Mouse (Mus musculus): ENCODE measurements around the gene Bmp8a.
"Not testable (repeated sequence)": the region's sequence is repeated elsewhere in the genome, so short reads cannot be mapped to it uniquely, and the experiment has no call there.

Bmp8a gene

DNA sequence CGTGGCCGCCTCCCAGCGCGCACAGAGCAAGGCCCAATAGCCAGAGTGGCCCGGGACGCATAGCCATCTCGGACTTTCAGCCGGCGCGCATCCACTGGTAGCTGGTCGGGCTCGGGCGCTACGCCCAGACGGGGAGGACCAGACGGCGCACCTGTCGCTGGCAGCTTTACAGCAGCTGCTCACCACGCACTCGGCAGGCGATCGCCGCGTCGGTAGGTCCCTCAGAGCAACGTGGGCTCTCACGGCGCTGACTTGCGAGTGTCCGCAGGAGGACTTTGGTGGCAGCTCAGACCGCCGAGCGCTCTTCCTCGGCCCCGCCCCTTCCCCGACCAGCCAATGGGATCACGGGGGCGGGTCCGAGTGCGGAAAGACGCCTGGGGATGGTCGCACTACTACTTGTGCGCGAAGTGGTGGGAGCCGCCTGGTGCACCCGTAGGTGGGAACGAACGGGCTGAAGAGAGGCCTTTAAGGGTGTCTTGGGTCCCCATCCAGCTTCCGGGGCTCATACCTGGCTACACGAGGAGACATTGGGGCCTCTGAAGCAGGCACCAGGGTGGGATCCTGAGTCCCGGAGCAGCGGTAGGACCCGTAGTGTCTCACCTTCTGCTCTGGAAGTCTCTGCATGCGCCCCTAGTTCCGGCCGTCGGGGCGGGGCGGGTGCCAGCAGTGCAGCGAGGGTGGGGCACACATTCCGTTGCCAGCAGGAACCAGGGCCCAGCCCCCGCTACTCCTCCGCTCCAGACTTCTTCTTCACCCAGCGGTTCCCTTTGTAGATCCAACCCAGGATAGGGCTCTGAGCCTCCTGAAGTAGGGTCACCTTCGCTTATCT, at the start of gene Bmp8a:
Bmp8a (minus strand) TSS at position 611 of the 829 bp plus-strand sequence.
- peak; percentile 76 for DNase-seq

DNA sequence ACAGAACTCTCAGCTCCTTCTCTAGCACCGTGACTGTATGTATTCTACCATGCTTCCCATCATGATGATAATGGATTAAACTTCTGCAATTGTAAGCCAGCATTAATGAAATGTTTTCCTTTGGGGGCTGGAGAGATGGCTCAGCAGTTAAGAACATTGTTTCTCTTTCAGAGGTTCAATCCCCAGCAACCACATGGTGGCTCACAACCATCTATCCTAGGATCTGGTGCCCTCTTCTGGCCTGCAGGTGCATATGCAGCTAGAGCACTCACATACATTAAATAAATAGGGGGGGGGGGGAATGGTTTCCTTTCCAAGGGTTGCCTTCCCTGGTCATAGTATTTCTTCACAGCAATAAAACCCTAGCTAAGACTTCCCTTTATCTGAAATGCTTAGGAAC, 49.1 kb upstream of the Bmp8a start:
- DNase-seq: peak; percentile 32

DNA sequence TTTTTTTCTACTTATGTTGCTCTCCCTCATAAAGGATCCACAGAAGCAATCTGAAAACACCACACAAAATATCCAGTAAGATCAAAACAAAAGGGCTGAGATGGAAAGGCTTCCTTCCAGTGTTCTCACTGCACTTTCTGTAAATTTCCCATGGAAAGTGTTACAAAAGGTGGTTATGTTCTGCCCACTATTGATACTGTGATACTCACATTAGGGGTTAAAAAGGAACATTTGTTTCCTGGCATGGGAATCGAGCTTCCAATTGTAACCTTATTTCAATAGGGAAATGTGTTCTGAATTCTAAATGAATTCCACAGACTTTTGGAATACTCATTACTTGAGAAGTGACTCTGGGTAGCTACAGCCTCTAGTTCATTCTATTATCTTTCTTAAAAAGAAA, 42.0 kb upstream of the Bmp8a start:
- no peak for DNase-seq

DNA sequence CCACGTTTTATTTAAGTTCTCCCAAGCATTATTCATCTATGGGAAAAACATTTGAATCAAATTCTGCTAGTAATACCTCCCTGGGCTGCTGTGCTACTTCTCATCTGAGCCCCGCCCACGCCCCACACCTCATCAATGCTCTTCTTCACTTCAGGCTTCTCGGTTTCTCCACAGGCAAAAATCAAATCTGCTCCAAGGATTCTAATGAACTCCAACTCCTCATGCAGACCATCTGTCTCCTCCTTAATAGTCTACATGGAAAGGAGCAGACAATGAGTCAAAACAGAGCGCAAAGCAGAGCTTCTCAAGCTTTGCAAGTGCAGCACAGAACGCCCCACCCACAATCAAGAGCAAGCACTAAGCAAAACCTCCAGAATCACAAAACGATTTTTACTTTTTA, 40.1 kb upstream of the Bmp8a start:
- DNase-seq: no peak

- DNase-seq: no peak
Measured at GRCm38 (mm10) chr4:123382051-123382450, 39.0 kb upstream of the Bmp8a start.

- no peak for DNase-seq
Measured at GRCm38 (mm10) chr4:123381598-123381997, 38.5 kb upstream of the Bmp8a start.

DNA sequence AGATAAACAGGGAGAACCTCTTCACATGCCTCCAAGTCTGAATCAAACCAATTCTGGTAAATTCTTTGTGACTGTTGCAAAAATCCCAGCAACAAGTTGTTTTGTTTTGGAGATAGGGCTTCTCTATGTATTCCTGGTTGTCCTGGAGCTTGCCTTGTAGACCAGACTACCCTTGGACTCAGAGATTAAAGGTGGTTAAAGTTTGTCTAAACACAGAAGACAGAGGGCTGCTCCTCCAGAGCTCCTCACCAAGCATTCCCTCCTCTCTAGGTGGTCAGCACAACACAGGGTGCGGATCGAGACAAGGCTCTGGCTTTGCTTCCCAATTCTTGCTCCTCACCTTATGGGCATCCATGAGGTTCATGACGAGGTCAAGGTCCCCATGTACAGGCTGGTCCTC, 33.0 kb upstream of the Bmp8a start:
- no peak for DNase-seq

- DNase-seq: no peak
Measured at GRCm38 (mm10) chr4:123374316-123375008, 31.4 kb upstream of the Bmp8a start.

DNA sequence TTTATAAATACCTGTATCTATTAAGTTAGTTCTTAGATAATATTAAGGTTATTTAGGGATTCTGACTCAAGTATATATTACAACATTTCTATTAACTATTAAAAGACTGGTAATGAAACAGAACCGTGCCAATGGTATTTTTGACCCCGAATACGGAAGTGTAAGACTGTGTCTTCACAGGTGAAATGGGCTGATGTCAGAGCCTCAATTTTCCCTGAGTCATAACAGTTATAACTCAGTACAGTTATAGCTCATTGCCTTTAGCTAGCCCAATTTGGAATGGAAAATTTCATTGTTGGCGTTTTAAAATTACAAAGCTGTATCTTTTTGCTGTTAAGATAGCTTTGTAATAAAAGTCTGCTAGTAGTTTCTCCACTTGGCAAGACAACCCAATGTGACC, 20.5 kb upstream of the Bmp8a start:
- DNase-seq: no peak

GRCm38 (mm10) chr4:123360771-123361170, 17.7 kb upstream of the Bmp8a start:
- no peak for DNase-seq

DNA sequence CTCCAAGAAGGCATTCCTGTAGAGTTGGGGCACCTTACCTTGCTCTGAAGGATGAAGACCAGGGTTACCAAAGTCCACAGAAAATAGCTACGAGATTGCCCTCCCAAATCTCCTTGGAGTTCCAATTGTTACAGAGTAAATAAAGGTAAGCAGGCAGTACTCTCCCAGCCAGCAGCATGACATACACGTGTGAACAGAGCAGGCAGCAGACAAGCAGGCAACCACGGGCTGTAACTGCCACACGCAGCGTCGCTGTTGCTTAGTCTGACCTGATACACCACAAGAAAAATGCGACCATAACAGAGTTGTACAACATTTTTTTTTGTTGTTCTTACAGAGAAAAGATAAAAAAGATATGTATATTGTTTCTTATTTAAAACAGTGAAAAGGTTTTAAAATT, 15.6 kb upstream of the Bmp8a start:
- no peak for DNase-seq

DNA sequence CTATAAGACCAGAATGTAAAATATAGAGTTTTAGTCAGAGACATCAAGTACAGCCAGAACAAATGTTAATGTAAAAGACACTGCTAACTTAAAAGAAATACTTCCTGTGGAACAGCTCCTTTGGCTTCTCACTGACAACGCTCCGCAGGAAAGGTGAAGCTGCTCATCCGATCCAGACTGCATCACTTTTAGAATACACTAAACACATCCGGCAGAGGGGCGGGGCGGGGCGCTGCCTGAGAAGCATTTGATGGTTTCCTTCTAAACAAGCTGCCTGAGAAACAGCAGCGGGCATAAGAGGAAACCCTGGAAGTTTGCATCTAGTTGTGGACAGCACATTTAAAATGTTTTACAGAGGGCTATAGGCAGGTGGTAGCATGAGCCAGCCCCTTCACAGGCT, 12.9 kb upstream of the Bmp8a start:
- DNase-seq: no peak

DNA sequence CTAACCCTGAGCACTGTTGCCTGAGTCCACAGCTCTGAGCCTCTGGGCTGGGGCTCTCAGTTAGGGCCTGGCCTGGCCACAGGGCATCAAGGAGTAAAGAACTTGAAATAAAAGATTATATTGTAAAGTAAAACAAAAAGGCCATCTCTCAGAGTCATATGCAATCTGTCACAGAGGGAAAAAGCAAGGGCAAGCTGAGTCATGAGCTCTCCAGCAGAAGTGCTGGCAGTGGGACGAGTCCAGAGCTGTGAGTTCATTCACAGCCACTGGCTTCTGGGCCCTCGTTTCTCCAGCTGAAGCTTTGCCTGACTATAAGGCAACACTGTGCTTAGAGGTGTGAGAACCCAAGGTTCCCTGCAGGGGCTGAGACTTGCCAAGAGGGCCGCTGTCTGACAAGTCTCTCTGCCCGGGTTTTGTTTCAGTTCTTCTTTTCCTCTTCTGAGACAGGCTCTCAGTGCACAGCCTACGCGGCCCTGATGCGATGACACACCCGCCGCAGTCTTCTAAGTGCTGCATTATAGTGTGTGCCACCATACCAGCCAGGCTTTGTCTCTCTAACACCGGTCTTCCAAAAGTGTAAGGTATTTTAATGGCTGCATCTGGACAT, 10.3 kb upstream of the Bmp8a start:
- no peak for DNase-seq

DNA sequence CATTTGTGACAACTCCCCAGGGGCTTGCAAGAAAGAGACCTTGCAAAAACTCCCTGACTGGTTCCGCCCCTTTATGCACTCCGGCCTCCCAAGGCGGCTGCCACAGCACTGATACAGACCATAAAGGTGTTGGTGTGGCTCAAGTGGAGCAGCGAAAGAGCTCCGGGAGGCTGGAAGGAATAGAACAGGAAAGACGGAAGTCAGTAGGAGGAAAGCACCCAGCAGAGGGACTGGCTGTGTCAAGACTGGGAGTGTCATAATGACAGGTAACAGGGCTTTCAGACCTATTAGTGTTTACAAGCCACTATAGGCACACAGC, 378 bp upstream of the Bmp8a start:
- DNase-seq: no peak

DNA sequence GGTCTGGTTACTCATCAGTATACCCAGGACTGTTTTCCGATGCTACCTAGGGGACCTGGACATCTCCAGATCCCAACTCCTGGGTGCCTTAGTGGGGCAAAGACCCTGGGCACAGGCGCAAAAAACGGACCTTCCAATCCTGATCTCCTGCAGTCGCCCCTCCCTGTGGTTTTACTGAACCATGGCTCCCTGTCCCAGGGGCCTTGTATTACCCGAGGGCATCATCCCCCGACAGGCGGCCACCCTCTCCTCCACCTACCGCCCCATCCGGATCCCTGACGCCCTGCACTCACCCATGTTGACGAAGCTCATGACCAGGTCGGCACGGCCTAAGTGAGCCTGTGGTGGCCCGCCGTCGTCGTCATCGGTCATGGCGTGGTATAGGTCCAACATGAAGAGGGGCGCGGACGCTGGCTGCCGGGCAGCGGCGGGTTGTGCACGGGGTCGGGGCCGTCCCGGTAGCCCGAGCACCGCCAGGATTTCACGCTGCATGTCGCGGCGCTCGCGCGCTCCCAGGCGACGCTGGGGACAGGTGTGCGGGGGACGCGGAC, 886 bp downstream of the Bmp8a start:
- no peak for DNase-seq

GRCm38 (mm10) chr4:123340232-123340631, 2.8 kb downstream of the Bmp8a start:
- DNase-seq: no peak

GRCm38 (mm10) chr4:123337693-123338092, 5.4 kb downstream of the Bmp8a start:
- no peak for DNase-seq

DNA sequence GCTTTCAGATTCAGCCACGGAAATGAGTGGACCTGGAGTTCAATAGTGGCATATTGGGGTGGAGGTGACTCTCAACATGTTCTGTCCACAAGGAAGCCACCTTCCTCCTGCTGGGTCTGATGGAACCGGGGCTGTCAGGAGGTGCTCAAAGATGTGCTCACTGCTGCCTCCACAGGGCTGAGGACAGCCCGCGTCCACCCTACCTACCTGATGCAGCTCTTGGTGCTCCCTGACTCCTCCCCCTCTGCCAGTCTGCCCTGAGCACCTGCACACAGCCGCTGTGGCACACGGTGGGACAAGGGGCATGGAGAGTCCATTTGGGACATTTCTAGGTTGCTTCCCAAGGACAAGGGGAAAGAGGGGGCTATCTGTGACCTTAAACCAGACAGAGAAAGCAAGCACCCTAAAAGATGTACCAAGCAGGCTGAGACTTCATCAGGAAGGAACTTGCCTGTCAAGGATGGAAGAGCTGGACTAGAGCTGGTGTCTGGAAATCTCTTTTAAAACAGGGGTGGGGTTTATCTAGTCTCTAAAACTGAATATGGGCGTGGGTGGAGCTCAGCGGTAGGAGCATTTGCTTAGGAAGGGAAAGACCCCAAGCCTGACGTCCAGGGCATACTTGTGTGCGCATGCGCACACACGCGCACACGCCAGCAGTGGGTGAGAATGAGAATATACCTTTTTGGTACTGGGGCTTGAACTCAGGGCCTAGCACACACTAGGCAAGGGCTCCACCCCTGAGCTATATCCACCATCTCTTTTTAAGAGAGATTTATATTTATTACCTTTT, 7.1 kb downstream of the Bmp8a start:
- no peak for DNase-seq

DNA sequence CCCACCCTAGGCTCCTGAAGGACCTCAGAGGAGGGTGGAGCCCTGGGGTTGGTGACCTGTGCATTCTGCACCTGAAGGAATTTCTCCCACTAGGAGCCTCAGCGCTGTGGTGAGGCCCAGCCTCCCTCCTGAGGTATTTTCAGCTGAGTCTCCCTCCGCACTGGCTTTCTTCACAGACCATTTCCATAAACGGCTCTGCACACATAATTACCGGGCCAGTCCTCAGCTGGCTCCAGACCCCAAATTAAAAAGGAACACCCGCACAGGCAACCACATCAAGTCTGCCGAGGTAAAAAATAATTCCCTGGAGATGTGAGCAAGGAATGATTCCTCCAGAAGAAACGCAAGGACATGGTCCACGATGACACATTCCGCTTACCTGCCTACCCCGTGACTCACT, 7.8 kb downstream of the Bmp8a start:
- not testable (repeated sequence) for DNase-seq

- no peak for DNase-seq
Measured at GRCm38 (mm10) chr4:123334177-123334576, 8.9 kb downstream of the Bmp8a start.

GRCm38 (mm10) chr4:123333151-123333550, 9.9 kb downstream of the Bmp8a start:
- DNase-seq: no peak

GRCm38 (mm10) chr4:123331961-123332360, 11.1 kb downstream of the Bmp8a start:
- not testable (repeated sequence) for DNase-seq

DNA sequence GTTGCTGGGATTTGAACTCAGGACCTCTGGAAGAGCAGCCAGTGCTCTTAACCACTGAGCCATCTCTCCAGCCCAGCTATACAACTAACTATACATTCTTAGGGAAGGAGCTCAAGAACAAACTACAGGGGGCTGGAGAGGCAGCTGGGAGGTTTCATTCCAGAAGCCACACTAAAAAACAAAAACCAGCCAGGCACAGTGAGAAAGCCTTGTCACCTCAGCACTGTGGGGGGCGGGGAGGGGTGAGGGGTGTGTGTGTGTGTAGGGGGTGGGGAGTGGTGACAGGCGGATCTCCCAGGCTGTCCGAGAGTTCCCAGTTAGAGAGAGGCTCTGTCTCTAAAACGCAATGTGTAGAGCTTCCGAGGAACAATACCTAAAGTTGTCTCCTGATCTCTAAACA, 11.7 kb downstream of the Bmp8a start:
- no peak for DNase-seq
